In the genomic region with DNA sequence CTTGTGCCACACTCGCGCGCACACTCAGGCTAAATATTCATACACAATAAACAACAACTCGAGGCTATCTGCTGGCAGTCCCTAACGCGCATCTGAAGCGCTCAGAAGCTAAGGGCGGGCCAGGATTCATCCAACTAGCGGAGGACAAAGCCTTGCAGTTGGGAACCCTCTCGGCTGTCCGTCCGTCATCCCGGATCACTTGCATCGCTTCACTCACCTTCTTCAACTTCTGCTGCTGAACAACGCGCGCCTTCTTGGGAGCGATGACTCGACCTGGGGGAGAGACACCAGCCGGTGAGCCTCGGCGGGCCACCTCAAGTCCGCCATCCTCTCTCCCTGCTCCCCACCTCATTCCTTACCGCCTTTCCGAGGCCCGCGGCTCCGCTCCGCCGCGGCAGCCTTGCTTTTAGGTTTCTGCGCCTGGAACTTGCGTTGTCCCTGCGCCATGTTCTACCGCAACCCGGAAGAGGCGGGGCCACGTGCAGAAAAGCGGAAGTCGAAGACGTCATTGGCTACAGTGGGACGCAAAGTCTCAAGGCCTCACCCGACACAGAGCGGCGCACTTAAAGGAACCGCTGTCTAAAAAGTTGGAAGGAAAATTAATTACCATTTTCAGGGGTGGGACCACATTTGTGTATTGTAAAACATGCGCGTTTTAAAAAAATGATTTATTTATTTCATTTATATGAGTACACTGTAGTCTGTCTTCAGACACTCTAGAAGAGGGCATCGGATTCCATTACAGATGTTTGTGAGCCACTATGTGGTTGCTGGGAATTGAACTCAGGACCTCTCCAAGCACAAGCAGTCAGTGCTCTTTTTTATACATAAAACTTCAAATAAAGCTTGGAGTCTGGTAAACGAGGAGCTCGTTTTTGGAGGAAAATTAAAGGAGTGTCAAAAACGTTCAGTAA, we compare ENCODE assay signal across 8 mouse cellular contexts. TPM values are rescaled to one million over a fixed set of nuclear protein-coding genes. Genes with fewer than 3 reads are reported as not detected.
DNase-seq lines count a peak whose midpoint lies in the region; ATAC-seq and TF ChIP-seq lines count a peak whose summit lies in the region.

D8Ertd738e (minus strand) TSS at position 463 of the 914 bp plus-strand sequence.

- ATAC-seq in embryonic facial prominence, embryonic 12.5 days (ENCODE audit: insufficient number of reproducible peaks, insufficient read depth, low FRiP score, low TSS enrichment): peak; percentile 76
- ATAC-seq in limb, embryonic 12.5 days (ENCODE audit: insufficient number of reproducible peaks, insufficient read depth, low FRiP score, low TSS enrichment, low read depth): peak; percentile 90
- ATAC-seq in midbrain, embryonic 15.5 days (replicated peaks): peak; percentile 94

- H3K9me3 ChIP-seq in embryonic facial prominence, embryonic 12.5 days: no peaks in the 10 kb centered on the region
- no peaks in the 10 kb centered on the region for H3K9me3 ChIP-seq in limb, embryonic 12.5 days
- H3K9me3 ChIP-seq in midbrain, embryonic 15.5 days: no peaks in the 10 kb centered on the region

- H3K4me3 ChIP-seq in embryonic facial prominence, embryonic 12.5 days: peak within 1 kb of the TSS; percentile 91
- H3K4me3 ChIP-seq in kidney, adult 2 months (ENCODE audit: insufficient read depth, low read depth, low read length): peak within 1 kb of the TSS; percentile 94
- H3K4me3 ChIP-seq in limb, embryonic 12.5 days (replicated peaks): peak within 1 kb of the TSS; percentile 86
- H3K4me3 ChIP-seq in midbrain, embryonic 15.5 days: peak within 1 kb of the TSS; percentile 83
- peak within 1 kb of the TSS; percentile 98 for H3K4me3 ChIP-seq in spleen, adult 2 months (ENCODE audit: extremely low read depth, insufficient read depth, insufficient read length)

- no peaks in the 10 kb centered on the region for H3K27me3 ChIP-seq in embryonic facial prominence, embryonic 12.5 days
- H3K27me3 ChIP-seq in kidney, adult 2 months (replicated peaks; ENCODE audit: control insufficient read depth, insufficient read depth, low read length): no peaks in the 10 kb centered on the region
- no peaks in the 10 kb centered on the region for H3K27me3 ChIP-seq in limb, embryonic 12.5 days
- no peaks in the 10 kb centered on the region for H3K27me3 ChIP-seq in midbrain, embryonic 15.5 days (replicated peaks)
- H3K27me3 ChIP-seq in spleen, adult 2 months (ENCODE audit: control insufficient read depth, insufficient read depth, low read length): no peaks in the 10 kb centered on the region

- no peak for TF ChIP-seq CTCF in kidney, adult 2 months (conservative IDR thresholded peaks at IDR 0.05; ENCODE audit: insufficient read depth, insufficient read length, low read depth, low read length)
- TF ChIP-seq CTCF in spleen, adult 2 months (IDR thresholded peaks at IDR 0.05; ENCODE audit: extremely low read depth, insufficient read depth, insufficient read length, insufficient replicate concordance): no peak

- DNase-seq in urinary bladder, adult 18-20 months (ENCODE audit: low spot score in 2 of 2): peak; percentile 66 to 81
- no peak for DNase-seq in urinary bladder, postnatal 10 days (ENCODE audit: low spot score)
- DNase-seq in heart, adult 18-20 months: peak; percentile 93 to 94
- peak; percentile 95 for DNase-seq in kidney, adult 2 months
- DNase-seq in spleen, adult 2 months (ENCODE audit: low read depth in 1 of 2, low spot score in 2 of 2): peak; percentile 86 to 93

- peaks cover 4% of the 10 kb centered on the region for H3K4me1 ChIP-seq in embryonic facial prominence, embryonic 12.5 days
- peaks cover 2% of the 10 kb centered on the region; the same call in 1 of the 2 replicates for H3K4me1 ChIP-seq in kidney, adult 2 months (ENCODE audit: control insufficient read depth, insufficient read depth, low read length)
- 0 out of 2 replicates have a peak, but pooled peaks cover 3% of the 10 kb centered on the region for H3K4me1 ChIP-seq in limb, embryonic 12.5 days (replicated peaks)
- H3K4me1 ChIP-seq in midbrain, embryonic 15.5 days: peaks cover 9% of the 10 kb centered on the region
- no peaks in the 10 kb centered on the region for H3K4me1 ChIP-seq in spleen, adult 2 months (ENCODE audit: control insufficient read depth, insufficient read depth, insufficient read length)

- peak within 1 kb of the TSS; percentile 69 for H3K27ac ChIP-seq in embryonic facial prominence, embryonic 12.5 days
- H3K27ac ChIP-seq in kidney, adult 2 months (ENCODE audit: insufficient read depth, low read depth, low read length): peak within 1 kb of the TSS; percentile 41; the same call in 1 of the 2 replicates
- H3K27ac ChIP-seq in limb, embryonic 12.5 days: peak within 1 kb of the TSS; percentile 78
- peak within 1 kb of the TSS; percentile 78 for H3K27ac ChIP-seq in midbrain, embryonic 15.5 days
- H3K27ac ChIP-seq in spleen, adult 2 months (ENCODE audit: insufficient read depth, low read length): peak within 1 kb of the TSS; percentile 92

- H3K9ac ChIP-seq in embryonic facial prominence, embryonic 12.5 days: peak within 1 kb of the TSS; percentile 87
- peak within 1 kb of the TSS; percentile 86 for H3K9ac ChIP-seq in limb, embryonic 12.5 days (replicated peaks)
- H3K9ac ChIP-seq in midbrain, embryonic 15.5 days: peak within 1 kb of the TSS; percentile 84

- TF ChIP-seq POLR2A in kidney, adult 2 months (IDR thresholded peaks at IDR 0.05; ENCODE audit: low read depth, low read length): peak; percentile 92
- peak; percentile 94 for TF ChIP-seq POLR2A in spleen, adult 2 months (IDR thresholded peaks at IDR 0.05; ENCODE audit: low read depth, low read length)

- peaks cover 70% of the 10 kb centered on the region for H3K36me3 ChIP-seq in embryonic facial prominence, embryonic 12.5 days
- no peaks in the 10 kb centered on the region for H3K36me3 ChIP-seq in kidney, adult 2 months (ENCODE audit: control insufficient read depth, insufficient read depth, low read length)
- H3K36me3 ChIP-seq in limb, embryonic 12.5 days: peaks cover 79% of the 10 kb centered on the region
- H3K36me3 ChIP-seq in midbrain, embryonic 15.5 days (replicated peaks): peaks cover 34% of the 10 kb centered on the region
- H3K36me3 ChIP-seq in spleen, adult 2 months (ENCODE audit: control insufficient read depth, insufficient read depth, low read length): peaks cover 24% of the 10 kb centered on the region

- peak within 1 kb of the TSS; percentile 66 for H3K4me2 ChIP-seq in embryonic facial prominence, embryonic 12.5 days (replicated peaks)
- peak within 1 kb of the TSS; percentile 76 for H3K4me2 ChIP-seq in limb, embryonic 12.5 days
- peak within 1 kb of the TSS; percentile 66 for H3K4me2 ChIP-seq in midbrain, embryonic 15.5 days

- WGBS in embryonic facial prominence, embryonic 12.5 days: 4% methylated on average over 52 of the region's 52 CpGs
- WGBS in kidney, adult 2 months: 3% methylated on average over 52 of the region's 52 CpGs
- WGBS in limb, embryonic 12.5 days: 4% methylated on average over 52 of the region's 52 CpGs
- WGBS in midbrain, embryonic 15.5 days: 4% methylated on average over 52 of the region's 52 CpGs
- WGBS in spleen, adult 2 months: 5% methylated on average over 52 of the region's 52 CpGs

RNA-seq across cellular contexts. Expression of gene D8Ertd738e, which starts in this region (rescaled TPM):
- 322 and 341 TPM in 2 replicates for polyA plus RNA-seq in embryonic facial prominence, embryonic 12.5 days (2016; fragmentation: Nextera tagmentation; extraction: Ambion mirVana)
- 100 to 1,000 TPM; 213 to 219 TPM for total RNA-seq in heart, adult 18-20 months (2021)
- polyA plus RNA-seq in kidney, adult 2 months (2012; rRNA removed): 216 and 246 TPM in 2 replicates
- 338 and 352 TPM in 2 replicates for polyA plus RNA-seq in limb, embryonic 12.5 days (2016; fragmentation: Nextera tagmentation; extraction: Ambion mirVana)
- 225 and 244 TPM in 2 replicates for polyA plus RNA-seq in midbrain, embryonic 15.5 days (2015; fragmentation: Nextera tagmentation; extraction: Ambion mirVana)
- 68.3 and 88.3 TPM in 2 replicates for polyA plus RNA-seq in spleen, adult 2 months (2012; rRNA removed)

Comparison
In these comparisons a context has a peak if more than half of its experiments do, and no peak if none do; other contexts are left out.
1. H3K27ac ChIP-seq: peak in every context shown above with its lines; median percentile 92 in spleen, adult 2 months; 78 in limb, embryonic 12.5 days; 78 in midbrain, embryonic 15.5 days; 69 in embryonic facial prominence, embryonic 12.5 days; 41 in kidney, adult 2 months.